Mouse (Mus musculus) lung, postnatal 0 days (tissue): ENCODE measurements at regions not wholly inside any gene's neighbourhood (a gene's known extent, or its start where the extent isn't known, plus 50 kb on each side); places are given as distances from the start of the nearest gene placed in this dataset.

Experiments used
- ATAC-seq: fragments of 200-750 bp; cut with Nextera tagmentation; 2 replicates; pipeline ENCODE4 v1.8.0; 2017; ENCODE audit warnings: moderate library complexity
- DNase-seq: peaks from one replicate; pipeline ENCODE4 v3.0.0-alpha.2; 2016; ENCODE audit warnings: low spot score
- H3K27ac ChIP-seq: fragments of 300-500 bp; sonication (generic); 2 replicates; pipeline ENCODE4 v1.5.1; 2014; ENCODE audit warnings: antibody characterized with exemption, mild to moderate bottlenecking, low read length, mixed read lengths
- H3K27me3 ChIP-seq: fragments of 300-500 bp; sonication (generic); replicated peaks from 2 replicates; pipeline ENCODE4 v1.6.1; 2014; ENCODE audit warnings: low read length, mixed read lengths; ENCODE audit not compliant: insufficient read depth
- H3K36me3 ChIP-seq: fragments of 300-500 bp; sonication (generic); 2 replicates; pipeline ENCODE4 v1.6.1; 2014; ENCODE audit warnings: low read length, mixed read lengths; ENCODE audit not compliant: insufficient read depth
- H3K4me1 ChIP-seq: fragments of 300-500 bp; sonication (generic); 2 replicates; pipeline ENCODE4 v1.6.1; 2014; ENCODE audit warnings: antibody characterized with exemption, low read depth, low read length, mixed read lengths; ENCODE audit not compliant: insufficient read depth
- H3K4me2 ChIP-seq: fragments of 300-500 bp; sonication (generic); replicated peaks from 2 replicates; pipeline ENCODE4 v1.6.1; 2014; ENCODE audit warnings: low read depth, mild to moderate bottlenecking, low read length, moderate library complexity, mixed read lengths
- H3K4me3 ChIP-seq: fragments of 300-500 bp; sonication (generic); 2 replicates; pipeline ENCODE4 v1.5.1; 2014; ENCODE audit warnings: low read depth, low read length
- H3K9ac ChIP-seq: fragments of 300-500 bp; sonication (generic); replicated peaks from 2 replicates; pipeline ENCODE4 v1.6.1; 2014; ENCODE audit warnings: low read depth, mild to moderate bottlenecking
- H3K9me3 ChIP-seq: fragments of 300-500 bp; sonication (generic); 2 replicates; pipeline ENCODE4 v1.6.1; 2016; ENCODE audit warnings: low read length, mixed read lengths
- CTCF ChIP-seq: IDR thresholded peaks from 2 replicates; pipeline ENCODE4 v1.5.1; 2016; ENCODE audit warnings: antibody characterized with exemption, mild to moderate bottlenecking
- EP300 ChIP-seq: IDR thresholded peaks from 2 replicates; pipeline ENCODE4 v1.6.1; 2016; ENCODE audit warnings: antibody characterized with exemption, mild to moderate bottlenecking, control low read depth
- WGBS: fragments of 180-500 bp; shearing (Covaris S2); extraction: QIAGEN DNeasy Blood & Tissue Kit; methylation state at CpG from one replicate; pipeline ENCODE4 v1.1.7; 2014; 5-methylcytosine and 5-hydroxymethylcytosine counted together

GRCm38 (mm10) chr10:119054191-119055175, 184.5 kb upstream of the Dyrk2 start:
- H3K9me3 ChIP-seq = no peaks in the 10 kb centered on the region
- H3K4me2 ChIP-seq = no peak overlapping the region
- no peak for TF ChIP-seq EP300
- no peak for TF ChIP-seq CTCF
- no peak overlapping the region for H3K9ac ChIP-seq
- H3K36me3 ChIP-seq = no peaks in the 10 kb centered on the region
- no peaks in the 10 kb centered on the region for H3K27me3 ChIP-seq
- H3K27ac ChIP-seq = no peak overlapping the region
- H3K4me3 ChIP-seq = no peak overlapping the region
- 74% methylated on average over 22 of the region's 22 CpGs for WGBS
- H3K4me1 ChIP-seq = peaks cover 25% of the 10 kb centered on the region; the same call in 1 of the 2 replicates
- no peak for ATAC-seq
- DNase-seq = no peak

- no peaks in the 10 kb centered on the region for H3K9me3 ChIP-seq
- H3K27me3 ChIP-seq = no peaks in the 10 kb centered on the region
- ATAC-seq = peak; percentile 39
- WGBS = 27% methylated on average over 1 of the region's 1 CpGs
- no peak overlapping the region for H3K4me3 ChIP-seq
- TF ChIP-seq CTCF (peak; percentile 57), EP300 (peak; percentile 65; the same call in 1 of the 2 replicates)
- H3K4me2 ChIP-seq = no peak overlapping the region
- H3K4me1 ChIP-seq = peaks cover 23% of the 10 kb centered on the region; the same call in 1 of the 2 replicates
- peak; percentile 67 for DNase-seq
- H3K27ac ChIP-seq = peak overlapping the region; percentile 68
- H3K9ac ChIP-seq = no peak overlapping the region
- no peaks in the 10 kb centered on the region for H3K36me3 ChIP-seq
These were observed 182.5 kb upstream of the Dyrk2 start for GRCm38 (mm10) chr10:119052441-119053041.

GRCm38 (mm10) chr10:119051598-119051997, 181.6 kb upstream of the Dyrk2 start:
- Histone ChIP-seq H3K9ac (no peak overlapping the region), H3K36me3 (no peaks in the 10 kb centered on the region), H3K4me2 (no peak overlapping the region), H3K4me1 (peaks cover 23% of the 10 kb centered on the region; the same call in 1 of the 2 replicates), H3K9me3 (no peaks in the 10 kb centered on the region), H3K27me3 (no peaks in the 10 kb centered on the region), H3K4me3 (no peak overlapping the region), H3K27ac (peak overlapping the region; percentile 48)
- no peak for TF ChIP-seq CTCF
- peak; percentile 52; the same call in 1 of the 2 replicates for TF ChIP-seq EP300
- WGBS = 41% methylated on average over 2 of the region's 2 CpGs
- ATAC-seq = peak; percentile 75
- peak; percentile 67 for DNase-seq

GRCm38 (mm10) chr10:119050017-119050685, 180.1 kb upstream of the Dyrk2 start:
- H3K27me3 ChIP-seq = no peaks in the 10 kb centered on the region

GRCm38 (mm10) chr10:119048643-119049420, 178.8 kb upstream of the Dyrk2 start:
- peak; percentile 55 for ATAC-seq
- Histone ChIP-seq H3K4me3 (no peak overlapping the region), H3K36me3 (no peaks in the 10 kb centered on the region)

More at GRCm38 (mm10) chr10:119050017-119050685, 180.1 kb upstream of the Dyrk2 start:
- no peaks in the 10 kb centered on the region for H3K36me3 ChIP-seq
- H3K9ac ChIP-seq = no peak overlapping the region
- no peak overlapping the region for H3K4me2 ChIP-seq
- WGBS = 76% methylated on average over 18 of the region's 18 CpGs
- TF ChIP-seq EP300 = no peak
- TF ChIP-seq CTCF = peak; percentile 57
- DNase-seq = no peak
- no peak overlapping the region for H3K4me3 ChIP-seq
- ATAC-seq = no peak
- H3K9me3 ChIP-seq = no peaks in the 10 kb centered on the region
- peaks cover 19% of the 10 kb centered on the region; the same call in 1 of the 2 replicates for H3K4me1 ChIP-seq
- H3K27ac ChIP-seq = no peak overlapping the region

More at GRCm38 (mm10) chr10:119048643-119049420, 178.8 kb upstream of the Dyrk2 start:
- DNase-seq = peak; percentile 54
- no peaks in the 10 kb centered on the region for H3K9me3 ChIP-seq
- no peaks in the 10 kb centered on the region for H3K27me3 ChIP-seq
- no peak overlapping the region for H3K4me2 ChIP-seq
- 64% methylated on average over 6 of the region's 6 CpGs for WGBS
- H3K4me1 ChIP-seq = peaks cover 12% of the 10 kb centered on the region; the same call in 1 of the 2 replicates
- H3K9ac ChIP-seq = no peak overlapping the region
- TF ChIP-seq EP300 = no peak; the same call in 1 of the 2 replicates
- H3K27ac ChIP-seq = no peak overlapping the region
